Mouse (Mus musculus): Measurements from ENCODE around the gene Enox1. TPM values are rescaled to one million over a fixed set of nuclear protein-coding genes. Genes with fewer than 3 reads are reported as not detected.
"Not testable (repeated sequence)": the region's sequence is repeated elsewhere in the genome, so short reads cannot be mapped to it uniquely, and the experiment has no call there.

The Enox1 gene
- polyA plus RNA-seq, 1 experiment from 2014 or later: 40.3 TPM

- no peak overlapping the region for H3K27ac ChIP-seq
- no peaks in the 10 kb centered on the region for H3K9me3 ChIP-seq (replicated peaks)
- H3K36me3 ChIP-seq (ENCODE audit: poor library complexity, severe bottlenecking): no peaks in the 10 kb centered on the region
- H3K4me1 ChIP-seq: 0 out of 2 replicates have a peak, but pooled peaks cover 5% of the 10 kb centered on the region
- H3K27me3 ChIP-seq: no peaks in the 10 kb centered on the region
- 82% methylated on average over 5 of the region's 5 CpGs for WGBS
- no peak overlapping the region for H3K9ac ChIP-seq
- ATAC-seq: no peak
- no peak overlapping the region for H3K4me2 ChIP-seq
- H3K4me3 ChIP-seq: no peak overlapping the region
These were observed 377.1 kb downstream of the Enox1 start for GRCm38 (mm10) chr14:77533638-77534037.

- no peak for ATAC-seq
- H3K36me3 ChIP-seq (ENCODE audit: poor library complexity, severe bottlenecking): no peaks in the 10 kb centered on the region
- H3K27me3 ChIP-seq: no peaks in the 10 kb centered on the region; the same call in 1 of the 2 replicates
- no peak overlapping the region for H3K9ac ChIP-seq
- WGBS: 62% methylated on average over 7 of the region's 7 CpGs
- no peak overlapping the region for H3K4me3 ChIP-seq
- H3K4me2 ChIP-seq: no peak overlapping the region
- H3K4me1 ChIP-seq: 0 out of 2 replicates have a peak, but pooled peaks cover 2% of the 10 kb centered on the region
- H3K9me3 ChIP-seq (replicated peaks): no peaks in the 10 kb centered on the region
- H3K27ac ChIP-seq: no peak overlapping the region
These were observed 377.6 kb downstream of the Enox1 start for GRCm38 (mm10) chr14:77534120-77534519.

- Histone ChIP-seq H3K4me1 (no peaks in the 10 kb centered on the region), H3K27ac (no peak overlapping the region), H3K36me3 (ENCODE audit: poor library complexity, severe bottlenecking) (no peaks in the 10 kb centered on the region), H3K4me3 (no peak overlapping the region), H3K9ac (no peak overlapping the region), H3K27me3 (no peaks in the 10 kb centered on the region; the same call in none of the 2 replicates), H3K9me3 (replicated peaks) (no peaks in the 10 kb centered on the region), H3K4me2 (no peak overlapping the region)
- WGBS: 91% methylated on average over 2 of the region's 2 CpGs
- ATAC-seq: no peak
These were observed 380.0 kb downstream of the Enox1 start for GRCm38 (mm10) chr14:77536592-77536991.

- 0 out of 2 replicates have a peak, but pooled peaks have one; percentile 69 for ATAC-seq
- H3K9ac ChIP-seq; H3K36me3 ChIP-seq (ENCODE audit: poor library complexity, severe bottlenecking); H3K9me3 ChIP-seq (replicated peaks); H3K27ac ChIP-seq; H3K27me3 ChIP-seq; H3K4me2 ChIP-seq; H3K4me3 ChIP-seq: not testable (repeated sequence)
- H3K4me1 ChIP-seq: peaks cover 14% of the 10 kb centered on the region
- 58% methylated on average over 21 of the region's 21 CpGs for WGBS
These were observed 383.0 kb downstream of the Enox1 start for GRCm38 (mm10) chr14:77539563-77539962.

GRCm38 (mm10) chr14:77541925-77542324 lies 385.4 kb downstream of the Enox1 start:
- Histone ChIP-seq H3K27me3 (no peaks in the 10 kb centered on the region; the same call in none of the 2 replicates), H3K9me3 (replicated peaks) (no peaks in the 10 kb centered on the region), H3K4me2 (no peak overlapping the region), H3K36me3 (ENCODE audit: poor library complexity, severe bottlenecking) (no peaks in the 10 kb centered on the region), H3K27ac (no peak overlapping the region), H3K9ac (no peak overlapping the region), H3K4me1 (peaks cover 14% of the 10 kb centered on the region), H3K4me3 (no peak overlapping the region)
- ATAC-seq: no peak
- whole genome bisulfite sequencing: 72% methylated on average over 7 of the region's 7 CpGs

- WGBS: 89% methylated on average over 8 of the region's 8 CpGs
These were observed 390.1 kb downstream of the Enox1 start for GRCm38 (mm10) chr14:77546531-77547274.

GRCm38 (mm10) chr14:77547351-77547750 lies 390.8 kb downstream of the Enox1 start:
- ATAC-seq: no peak
- 81% methylated on average over 5 of the region's 5 CpGs for WGBS
- no peak overlapping the region for H3K27ac ChIP-seq

More at GRCm38 (mm10) chr14:77546531-77547274, 390.1 kb downstream of the Enox1 start:
- Histone ChIP-seq H3K36me3 (ENCODE audit: poor library complexity, severe bottlenecking) (no peaks in the 10 kb centered on the region), H3K9ac (no peak overlapping the region), H3K4me1 (peaks cover 14% of the 10 kb centered on the region), H3K27ac (no peak overlapping the region), H3K27me3 (no peaks in the 10 kb centered on the region), H3K4me2 (no peak overlapping the region), H3K9me3 (replicated peaks) (no peaks in the 10 kb centered on the region), H3K4me3 (no peak overlapping the region)
- no peak for ATAC-seq

GRCm38 (mm10) chr14:77548963-77549362 lies 392.4 kb downstream of the Enox1 start:
- H3K36me3 ChIP-seq (ENCODE audit: poor library complexity, severe bottlenecking): no peaks in the 10 kb centered on the region
- H3K27ac ChIP-seq: no peak overlapping the region
- ATAC-seq: no peak
- no peak overlapping the region for H3K9ac ChIP-seq
- H3K4me2 ChIP-seq: no peak overlapping the region
- H3K9me3 ChIP-seq (replicated peaks): no peaks in the 10 kb centered on the region
- no peak overlapping the region for H3K4me3 ChIP-seq
- H3K4me1 ChIP-seq: no peaks in the 10 kb centered on the region
- 92% methylated on average over 5 of the region's 5 CpGs for WGBS
- H3K27me3 ChIP-seq: no peaks in the 10 kb centered on the region

More at GRCm38 (mm10) chr14:77547351-77547750, 390.8 kb downstream of the Enox1 start:
- peaks cover 12% of the 10 kb centered on the region for H3K4me1 ChIP-seq
- no peaks in the 10 kb centered on the region for H3K36me3 ChIP-seq (ENCODE audit: poor library complexity, severe bottlenecking)
- no peak overlapping the region for H3K4me2 ChIP-seq
- H3K4me3 ChIP-seq: no peak overlapping the region
- H3K9ac ChIP-seq: no peak overlapping the region
- no peaks in the 10 kb centered on the region for H3K9me3 ChIP-seq (replicated peaks)
- no peaks in the 10 kb centered on the region for H3K27me3 ChIP-seq

- WGBS: 86% methylated on average over 7 of the region's 7 CpGs
These were observed 401.0 kb downstream of the Enox1 start for GRCm38 (mm10) chr14:77557446-77558070.

GRCm38 (mm10) chr14:77558910-77559309 lies 402.3 kb downstream of the Enox1 start:
- no peak for ATAC-seq
- H3K27me3 ChIP-seq: no peaks in the 10 kb centered on the region
- 93% methylated on average over 3 of the region's 3 CpGs for WGBS
- H3K4me2 ChIP-seq: no peak overlapping the region
- H3K4me1 ChIP-seq: peaks cover 1% of the 10 kb centered on the region
- no peaks in the 10 kb centered on the region for H3K36me3 ChIP-seq (ENCODE audit: poor library complexity, severe bottlenecking)
- H3K4me3 ChIP-seq: no peak overlapping the region
- H3K9me3 ChIP-seq (replicated peaks): no peaks in the 10 kb centered on the region
- no peak overlapping the region for H3K9ac ChIP-seq
- no peak overlapping the region for H3K27ac ChIP-seq

More at GRCm38 (mm10) chr14:77557446-77558070, 401.0 kb downstream of the Enox1 start:
- Histone ChIP-seq H3K36me3 (ENCODE audit: poor library complexity, severe bottlenecking) (no peaks in the 10 kb centered on the region), H3K9me3 (replicated peaks) (no peaks in the 10 kb centered on the region), H3K27ac (no peak overlapping the region), H3K4me3 (no peak overlapping the region), H3K4me2 (no peak overlapping the region), H3K9ac (no peak overlapping the region), H3K27me3 (no peaks in the 10 kb centered on the region), H3K4me1 (no peaks in the 10 kb centered on the region)
- ATAC-seq: no peak

GRCm38 (mm10) chr14:77559792-77560191 lies 403.2 kb downstream of the Enox1 start:
- Histone ChIP-seq H3K4me3 (no peak overlapping the region), H3K9me3 (replicated peaks) (no peaks in the 10 kb centered on the region), H3K9ac (no peak overlapping the region), H3K36me3 (ENCODE audit: poor library complexity, severe bottlenecking) (no peaks in the 10 kb centered on the region), H3K4me1 (peaks cover 10% of the 10 kb centered on the region), H3K27me3 (no peaks in the 10 kb centered on the region), H3K4me2 (no peak overlapping the region), H3K27ac (no peak overlapping the region)
- WGBS: 63% methylated on average over 5 of the region's 5 CpGs
- no peak for ATAC-seq

- Histone ChIP-seq H3K9me3 (replicated peaks) (no peaks in the 10 kb centered on the region), H3K9ac (no peak overlapping the region), H3K4me2 (no peak overlapping the region), H3K36me3 (ENCODE audit: poor library complexity, severe bottlenecking) (no peaks in the 10 kb centered on the region), H3K27ac (no peak overlapping the region), H3K27me3 (no peaks in the 10 kb centered on the region), H3K4me1 (peaks cover 11% of the 10 kb centered on the region), H3K4me3 (no peak overlapping the region)
- WGBS: 91% methylated on average over 6 of the region's 6 CpGs
- no peak for ATAC-seq
These were observed 405.4 kb downstream of the Enox1 start for GRCm38 (mm10) chr14:77561808-77562583.

Data from forebrain, embryonic 13.5 days (tissue).